Mouse (Mus musculus): Measurements from ENCODE around the gene Slc16a14.

DNA sequence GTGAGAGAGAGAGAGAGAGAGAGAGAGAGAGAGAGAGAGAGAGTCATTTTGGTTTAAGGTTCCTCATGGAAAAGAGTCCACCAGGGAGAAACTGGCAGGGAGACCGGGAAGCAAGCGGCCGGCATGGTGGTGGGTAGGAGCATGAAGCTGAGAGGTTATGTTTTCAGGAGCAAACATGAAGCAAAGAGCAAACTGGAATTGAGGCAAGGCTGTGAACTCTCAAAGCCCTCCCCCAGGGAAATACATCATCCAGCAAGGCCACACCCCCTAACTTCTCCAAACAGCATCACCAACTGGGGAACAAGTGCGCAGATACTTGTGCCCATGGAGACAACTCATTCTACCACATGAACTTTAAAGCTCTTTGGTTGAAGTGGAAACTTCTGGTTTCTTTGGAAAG, 8.6 kb upstream of the Slc16a14 start:
- no peak for TF ChIP-seq CTCF (IDR thresholded peaks at IDR 0.05; ENCODE audit: low read depth, low read length)
- TF ChIP-seq POLR2A (IDR thresholded peaks at IDR 0.05; ENCODE audit: borderline replicate concordance, low read depth, low read length): no peak

All from bone marrow macrophage, adult 2 months (primary cell).